Mouse (Mus musculus): ENCODE measurements around the gene Nudt19. TPM values are rescaled to one million over a fixed set of nuclear protein-coding genes. Genes with fewer than 3 reads are reported as not detected.
A peak's percentile ranks its signal among the peaks of the same experiment; 100 is the strongest.
"Not testable (repeated sequence)": the region's sequence is repeated elsewhere in the genome, so short reads cannot be mapped to it uniquely, and the experiment has no call there.

Gene Nudt19
- polyA plus RNA-seq, 1 experiment: 53.6 TPM

DNA sequence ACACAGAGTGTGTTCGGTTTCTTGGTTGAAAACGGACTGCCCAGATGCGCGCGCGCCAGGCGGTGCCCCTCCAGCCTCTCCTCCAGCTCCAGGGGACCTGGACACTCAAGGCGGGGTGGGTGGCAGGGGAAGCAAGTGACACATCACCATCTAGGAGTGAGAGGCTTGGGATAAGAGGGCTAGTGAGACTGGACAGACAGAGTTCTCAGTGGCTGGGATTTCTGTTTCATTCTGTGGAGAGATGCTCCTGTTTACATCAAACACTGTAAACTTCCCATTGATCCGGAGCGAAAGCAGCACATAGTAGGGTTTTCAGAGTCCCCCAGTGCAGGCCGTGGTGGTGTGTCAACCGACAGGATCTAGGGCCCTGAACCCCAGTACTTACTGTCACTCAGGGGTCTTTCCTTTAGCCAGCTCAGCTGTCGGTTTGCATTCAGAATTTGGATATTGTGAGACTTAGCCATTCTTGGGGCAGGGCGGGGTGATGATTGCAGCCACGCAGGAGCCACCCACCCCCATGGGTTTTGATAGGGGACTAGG is 30.9 kb upstream of the Nudt19 start:
- Histone ChIP-seq H3K27ac (ENCODE audit: insufficient read depth, low read length) (no peak overlapping the region), H3K4me3 (ENCODE audit: insufficient read depth, low read length) (peak overlapping the region; percentile 81), H3K4me1 (ENCODE audit: control insufficient read depth, insufficient read depth, low read length) (peaks cover 22% of the 10 kb centered on the region)
- TF ChIP-seq CTCF (IDR thresholded peaks at IDR 0.05; ENCODE audit: borderline replicate concordance, insufficient read depth, low read length): no peak
- no peak for TF ChIP-seq POLR2A (IDR thresholded peaks at IDR 0.05; ENCODE audit: low read depth, low read length)

DNA sequence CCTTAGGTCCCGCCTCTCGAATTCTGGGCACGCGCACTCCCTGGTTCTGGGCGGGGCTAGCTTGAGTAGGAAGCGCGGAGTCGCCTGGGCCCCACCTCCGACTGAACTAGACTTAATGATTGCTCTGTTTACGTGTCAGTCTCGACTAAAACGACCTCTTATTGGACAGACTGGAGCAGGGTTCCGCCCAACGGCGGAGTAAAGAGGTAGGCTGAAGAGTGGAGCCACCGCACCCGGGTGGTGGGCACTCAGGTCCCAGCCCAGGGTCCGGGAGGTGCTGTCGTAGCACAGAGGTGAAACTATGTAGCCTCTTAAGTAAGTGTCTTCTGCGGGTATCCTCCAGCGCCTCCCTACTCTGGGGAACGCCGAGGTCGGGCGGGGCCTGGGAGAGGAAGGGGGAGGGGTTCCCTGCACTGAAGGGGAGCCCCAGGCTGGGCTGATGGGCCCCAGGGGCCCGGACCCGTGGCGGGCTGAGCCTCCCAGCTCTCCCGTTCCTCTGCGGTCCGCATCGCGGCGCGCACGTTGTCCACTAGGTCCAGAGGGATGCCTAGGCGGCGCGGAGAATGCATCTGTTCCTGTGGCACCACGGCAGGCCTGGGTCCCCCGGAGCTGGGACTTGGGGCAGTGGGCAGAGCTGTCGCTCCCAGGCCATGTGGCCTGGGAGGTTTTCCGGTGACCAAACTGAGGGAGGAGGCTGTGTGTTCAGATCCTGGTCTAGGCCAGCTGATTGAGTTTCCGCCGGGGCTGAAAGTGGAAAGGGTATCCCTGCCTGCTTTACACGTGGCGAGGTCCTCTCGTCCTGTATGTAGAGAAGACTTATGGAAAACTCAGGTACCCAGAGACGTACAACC is 30.2 kb upstream of the Nudt19 start, which contains the start of gene Ankrd27:
Gene Ankrd27, plus strand, starts transcription at position 190 of the 851 bp plus-strand sequence.
- H3K4me3 ChIP-seq (ENCODE audit: insufficient read depth, low read length): peak within 1 kb of the TSS; percentile 81

DNA sequence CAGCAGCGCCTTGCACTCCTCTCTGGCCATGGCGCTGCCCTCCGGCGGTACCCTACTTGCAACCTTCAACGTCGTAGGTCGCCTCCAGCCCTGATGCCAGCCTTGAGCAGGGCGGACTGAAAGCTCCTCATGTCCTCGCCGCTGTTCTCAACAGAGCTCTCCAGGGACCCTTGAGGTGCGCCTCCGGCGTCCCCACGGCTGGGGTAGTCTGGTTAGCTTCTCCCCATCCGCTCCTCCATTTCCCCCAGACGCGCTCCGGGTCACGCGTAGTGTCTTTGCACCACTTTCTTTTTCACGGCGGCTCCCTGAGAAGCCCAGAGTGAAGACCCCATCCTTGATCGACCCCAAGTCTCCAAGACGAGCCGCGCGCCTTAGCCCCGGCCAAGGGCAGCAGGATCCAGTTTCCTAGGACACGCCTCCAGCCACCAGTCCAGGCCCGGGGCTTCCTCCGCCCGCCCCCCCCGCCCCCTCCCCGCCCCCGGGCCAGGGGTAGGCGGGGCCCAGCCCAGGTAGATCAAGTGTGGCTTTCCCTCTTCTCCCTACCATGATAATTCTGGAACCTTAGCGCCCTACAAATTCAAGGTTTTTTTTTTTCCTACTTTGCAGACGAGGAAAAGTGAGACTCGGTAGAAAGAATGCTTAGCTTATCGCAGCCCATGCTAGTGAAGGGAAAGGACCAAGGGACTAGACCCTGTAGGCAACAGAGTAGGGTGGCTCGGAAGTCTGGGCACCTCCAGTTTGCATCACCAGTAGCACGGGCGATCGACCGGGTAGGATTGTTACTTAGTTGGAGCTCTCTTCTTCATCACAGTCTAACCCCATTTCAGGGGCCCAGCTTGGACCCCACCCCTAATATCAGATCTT is 29.3 kb upstream of the Nudt19 start, which contains the start of gene Rgs9bp:
Gene Rgs9bp, minus strand, starts transcription at position 392 of the 864 bp plus-strand sequence.
- no peak; the same call in 1 of the 2 replicates for TF ChIP-seq POLR2A (IDR thresholded peaks at IDR 0.05; ENCODE audit: low read depth, low read length)
- TF ChIP-seq CTCF (IDR thresholded peaks at IDR 0.05; ENCODE audit: borderline replicate concordance, insufficient read depth, low read length): no peak
- peak within 1 kb of the TSS; percentile 81 for H3K4me3 ChIP-seq (ENCODE audit: insufficient read depth, low read length)
- peaks cover 22% of the 10 kb centered on the region for H3K4me1 ChIP-seq (ENCODE audit: control insufficient read depth, insufficient read depth, low read length)
- peak within 1 kb of the TSS; percentile 3; the same call in 1 of the 2 replicates for H3K27ac ChIP-seq (ENCODE audit: insufficient read depth, low read length)

More for the DNA sequence above, 30.2 kb upstream of the Nudt19 start, which contains the start of gene Ankrd27:
- Histone ChIP-seq H3K4me1 (ENCODE audit: control insufficient read depth, insufficient read depth, low read length) (peaks cover 22% of the 10 kb centered on the region), H3K27ac (ENCODE audit: insufficient read depth, low read length) (peak within 1 kb of the TSS; percentile 3; the same call in 1 of the 2 replicates)
- TF ChIP-seq CTCF (IDR thresholded peaks at IDR 0.05; ENCODE audit: borderline replicate concordance, insufficient read depth, low read length) (no peak), POLR2A (IDR thresholded peaks at IDR 0.05; ENCODE audit: low read depth, low read length) (peak; percentile 97)

DNA sequence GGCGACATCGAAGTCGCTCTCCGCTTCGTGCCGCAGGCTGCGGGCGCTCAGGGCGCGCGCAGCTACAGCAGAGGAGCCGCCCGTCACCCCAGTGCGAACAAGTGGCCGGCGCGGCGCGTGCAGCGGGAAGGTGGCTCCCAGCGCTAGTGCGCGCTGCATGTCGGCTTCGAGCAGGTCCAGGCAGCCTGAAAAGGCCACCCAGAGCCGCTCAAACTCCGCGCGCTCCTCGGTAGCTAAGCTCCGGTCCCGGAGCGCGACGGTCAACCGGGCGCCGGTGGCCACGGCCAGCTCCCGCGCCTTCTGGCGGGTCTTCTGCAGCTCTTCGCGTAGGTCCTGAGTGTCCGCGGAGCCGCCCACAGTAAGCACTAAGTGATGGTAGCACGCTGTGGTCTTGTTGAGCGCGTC is 28.7 kb upstream of the Nudt19 start:
- Histone ChIP-seq H3K4me1 (ENCODE audit: control insufficient read depth, insufficient read depth, low read length) (peaks cover 20% of the 10 kb centered on the region; the same call in 1 of the 2 replicates), H3K27ac (ENCODE audit: insufficient read depth, low read length) (no peak overlapping the region), H3K4me3 (ENCODE audit: insufficient read depth, low read length) (peak overlapping the region; percentile 69)

DNA sequence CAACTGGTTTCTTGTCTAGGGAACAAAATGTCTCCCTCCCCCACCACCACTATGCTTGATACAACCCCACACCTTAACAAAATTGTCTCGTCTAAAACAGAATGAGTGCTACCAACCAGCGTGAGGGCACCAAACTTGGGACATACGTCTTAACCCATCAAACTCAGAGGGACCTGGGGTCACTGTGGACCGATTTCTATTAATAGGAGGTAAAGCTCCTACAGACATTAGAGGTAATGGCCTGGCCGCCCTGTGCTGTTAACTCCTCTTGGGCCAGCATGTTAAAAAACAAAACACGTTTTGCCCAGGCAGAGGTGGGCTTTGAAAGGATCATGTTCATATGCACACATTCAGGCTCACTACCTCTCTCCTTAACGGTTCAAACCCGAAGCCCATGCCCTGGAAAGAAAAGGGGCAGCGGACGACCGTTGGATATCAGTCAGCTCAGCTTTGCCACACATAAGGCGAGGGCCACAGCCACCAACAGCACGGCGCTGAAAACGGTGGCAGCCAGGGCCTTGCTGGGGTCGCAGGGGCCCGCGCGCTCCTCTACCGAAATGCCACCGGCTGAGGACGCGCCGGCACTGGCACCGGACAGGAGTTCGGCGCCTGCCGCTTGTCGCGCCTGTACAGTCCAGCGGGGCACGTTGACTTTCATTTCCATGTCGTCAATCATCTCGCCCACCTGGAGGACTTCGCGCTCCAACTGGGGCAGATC is 28.1 kb upstream of the Nudt19 start:
- no peak for TF ChIP-seq CTCF (IDR thresholded peaks at IDR 0.05; ENCODE audit: borderline replicate concordance, insufficient read depth, low read length)
- TF ChIP-seq POLR2A (IDR thresholded peaks at IDR 0.05; ENCODE audit: low read depth, low read length): no peak
- Histone ChIP-seq H3K4me1 (ENCODE audit: control insufficient read depth, insufficient read depth, low read length) (peaks cover 18% of the 10 kb centered on the region; the same call in 1 of the 2 replicates), H3K4me3 (ENCODE audit: insufficient read depth, low read length) (peak overlapping the region; percentile 69), H3K27ac (ENCODE audit: insufficient read depth, low read length) (no peak overlapping the region)

More for the DNA sequence above, 28.7 kb upstream of the Nudt19 start:
- TF ChIP-seq POLR2A (IDR thresholded peaks at IDR 0.05; ENCODE audit: low read depth, low read length) (no peak), CTCF (IDR thresholded peaks at IDR 0.05; ENCODE audit: borderline replicate concordance, insufficient read depth, low read length) (no peak)

DNA sequence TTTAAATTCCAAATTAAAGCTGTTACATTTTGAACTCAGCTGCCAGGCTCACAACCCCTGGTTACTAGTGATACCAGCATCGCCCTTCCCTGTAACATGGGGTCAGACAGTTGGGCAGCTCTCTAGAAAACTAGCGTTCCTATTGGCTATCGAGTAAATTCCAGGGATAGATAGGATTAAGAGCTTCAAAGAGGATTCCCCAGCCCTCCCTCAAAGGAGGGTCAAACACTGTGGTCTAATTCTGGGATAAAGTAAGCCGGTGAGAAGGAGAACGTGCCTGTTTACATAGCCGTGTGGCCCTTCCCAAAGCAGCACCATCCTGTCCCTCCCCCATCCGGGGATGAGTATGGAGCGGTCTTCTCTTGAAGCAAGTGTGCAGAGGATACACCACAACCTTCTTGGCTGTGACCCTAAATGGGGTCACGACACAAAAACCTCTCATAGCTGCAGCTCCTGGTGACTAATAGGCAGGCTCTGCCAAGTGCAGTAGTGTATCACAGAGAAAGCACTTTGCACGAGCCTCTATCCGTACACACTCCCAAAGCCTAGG is 27.4 kb upstream of the Nudt19 start:
- TF ChIP-seq POLR2A (IDR thresholded peaks at IDR 0.05; ENCODE audit: low read depth, low read length) (no peak), CTCF (IDR thresholded peaks at IDR 0.05; ENCODE audit: borderline replicate concordance, insufficient read depth, low read length) (no peak)
- Histone ChIP-seq H3K4me3 (ENCODE audit: insufficient read depth, low read length) (no peak overlapping the region), H3K27ac (ENCODE audit: insufficient read depth, low read length) (no peak overlapping the region), H3K4me1 (ENCODE audit: control insufficient read depth, insufficient read depth, low read length) (peaks cover 13% of the 10 kb centered on the region; the same call in 1 of the 2 replicates)

DNA sequence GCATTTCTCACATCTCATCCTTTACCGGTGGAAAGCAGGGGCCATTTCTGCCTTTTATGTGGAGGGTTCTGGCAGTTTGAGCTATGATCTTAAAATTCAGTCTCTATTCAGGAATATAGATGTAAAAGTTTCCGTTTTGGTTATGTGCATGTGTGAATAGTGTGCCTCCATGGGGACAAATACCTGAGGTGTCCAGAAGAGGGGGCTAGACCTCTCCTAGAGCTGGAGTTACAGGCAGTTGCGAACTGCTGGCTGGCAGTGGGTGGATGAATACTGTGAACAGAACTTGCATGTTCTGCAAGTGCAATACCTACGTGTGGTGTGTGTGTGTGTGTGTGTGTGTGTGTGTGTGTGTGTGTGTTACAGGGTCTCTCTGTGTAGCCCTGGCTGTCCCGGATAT is 26.6 kb upstream of the Nudt19 start:
- H3K27ac ChIP-seq (ENCODE audit: insufficient read depth, low read length): no peak overlapping the region
- H3K4me3 ChIP-seq (ENCODE audit: insufficient read depth, low read length): no peak overlapping the region
- H3K4me1 ChIP-seq (ENCODE audit: control insufficient read depth, insufficient read depth, low read length): peaks cover 13% of the 10 kb centered on the region; the same call in 1 of the 2 replicates
- TF ChIP-seq CTCF (IDR thresholded peaks at IDR 0.05; ENCODE audit: borderline replicate concordance, insufficient read depth, low read length): no peak
- no peak for TF ChIP-seq POLR2A (IDR thresholded peaks at IDR 0.05; ENCODE audit: low read depth, low read length)

DNA sequence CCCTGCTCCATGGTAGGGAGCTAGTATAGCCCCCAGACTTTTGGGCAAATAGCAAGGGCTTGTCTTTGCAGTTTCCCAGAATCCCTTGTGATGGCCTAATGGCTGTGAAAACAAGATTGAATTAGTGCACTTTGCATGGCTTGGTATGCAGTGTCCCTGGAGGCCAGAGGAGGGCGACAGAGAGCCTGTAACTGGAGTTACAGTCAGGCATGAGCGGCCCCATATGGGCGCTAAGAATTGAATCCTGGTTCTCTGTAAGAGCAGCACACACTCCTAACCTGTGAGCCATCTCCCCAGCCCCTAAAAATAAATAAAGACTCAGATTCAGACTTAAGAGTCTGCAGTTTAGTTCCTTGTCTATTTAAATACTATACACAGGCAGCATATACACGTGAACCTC is 23.7 kb upstream of the Nudt19 start:
- no peak overlapping the region for H3K4me3 ChIP-seq (ENCODE audit: insufficient read depth, low read length)
- TF ChIP-seq CTCF (IDR thresholded peaks at IDR 0.05; ENCODE audit: borderline replicate concordance, insufficient read depth, low read length) (peak; percentile 62; the same call in 1 of the 2 replicates), POLR2A (IDR thresholded peaks at IDR 0.05; ENCODE audit: low read depth, low read length) (no peak)
- H3K27ac ChIP-seq (ENCODE audit: insufficient read depth, low read length): no peak overlapping the region
- peaks cover 11% of the 10 kb centered on the region; the same call in 1 of the 2 replicates for H3K4me1 ChIP-seq (ENCODE audit: control insufficient read depth, insufficient read depth, low read length)

DNA sequence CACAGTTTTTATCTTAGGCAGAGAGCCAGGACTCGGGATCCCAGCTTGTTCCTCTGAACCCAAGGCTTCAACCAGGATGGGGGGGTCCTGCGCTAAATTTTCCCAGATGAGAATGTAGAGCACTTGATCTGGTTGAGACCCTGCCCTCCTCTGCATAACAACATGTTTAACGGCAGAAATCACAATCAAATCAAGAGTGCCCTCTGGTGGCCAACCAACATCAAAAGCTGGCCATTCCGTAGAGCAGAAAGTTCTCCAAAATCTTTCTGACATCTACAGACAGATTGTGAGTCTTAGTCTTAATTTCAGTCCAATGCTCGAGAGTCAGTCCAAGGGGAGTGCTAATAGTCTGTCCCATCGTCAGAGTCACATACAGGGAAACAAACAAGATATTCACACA is 14.8 kb upstream of the Nudt19 start:
- not testable (repeated sequence) for H3K27ac ChIP-seq (ENCODE audit: insufficient read depth, low read length); H3K4me3 ChIP-seq (ENCODE audit: insufficient read depth, low read length); H3K4me1 ChIP-seq (ENCODE audit: control insufficient read depth, insufficient read depth, low read length)

DNA sequence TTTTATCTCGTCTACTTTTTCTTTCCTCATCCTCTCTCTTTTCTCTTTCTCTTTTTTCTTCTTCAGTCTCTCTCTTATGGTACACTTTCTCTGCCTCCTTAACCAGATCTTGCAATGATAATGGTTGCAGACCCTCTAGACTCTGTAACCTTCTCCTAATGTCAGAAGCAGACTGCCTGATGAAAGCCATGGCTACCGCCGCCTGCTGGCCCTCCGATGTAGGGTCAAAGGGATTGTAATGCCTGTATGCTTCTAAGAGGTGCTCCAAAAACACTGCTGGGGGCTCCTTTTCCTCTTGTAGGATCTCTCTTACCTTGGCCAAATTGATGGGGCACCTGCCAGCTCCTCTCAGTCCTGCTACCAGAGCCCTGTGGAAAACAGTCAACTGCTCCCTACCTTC is 13.6 kb upstream of the Nudt19 start:
- H3K4me3 ChIP-seq (ENCODE audit: insufficient read depth, low read length); H3K4me1 ChIP-seq (ENCODE audit: control insufficient read depth, insufficient read depth, low read length); H3K27ac ChIP-seq (ENCODE audit: insufficient read depth, low read length): not testable (repeated sequence)

DNA sequence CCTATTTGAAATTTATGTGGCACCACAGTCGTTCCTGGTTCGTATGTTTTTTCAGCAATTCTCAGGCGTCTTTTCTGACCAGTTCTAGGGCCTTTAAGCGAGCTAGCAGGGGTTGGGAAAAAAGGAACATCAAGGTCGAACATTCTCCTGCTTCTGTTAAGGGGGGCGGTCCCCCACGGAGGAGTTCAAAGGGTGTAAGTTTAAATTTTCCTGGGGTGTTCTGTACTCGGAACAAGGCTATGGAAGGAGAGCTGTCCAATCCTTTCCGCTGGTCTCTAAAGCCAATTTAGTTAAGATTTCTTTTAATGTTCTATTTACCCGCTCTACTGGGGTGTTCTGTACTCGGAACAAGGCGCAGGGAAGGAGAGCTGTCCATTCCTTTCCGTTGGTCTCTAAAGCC is 9.9 kb upstream of the Nudt19 start:
- H3K4me3 ChIP-seq (ENCODE audit: insufficient read depth, low read length); H3K27ac ChIP-seq (ENCODE audit: insufficient read depth, low read length); H3K4me1 ChIP-seq (ENCODE audit: control insufficient read depth, insufficient read depth, low read length): not testable (repeated sequence)

DNA sequence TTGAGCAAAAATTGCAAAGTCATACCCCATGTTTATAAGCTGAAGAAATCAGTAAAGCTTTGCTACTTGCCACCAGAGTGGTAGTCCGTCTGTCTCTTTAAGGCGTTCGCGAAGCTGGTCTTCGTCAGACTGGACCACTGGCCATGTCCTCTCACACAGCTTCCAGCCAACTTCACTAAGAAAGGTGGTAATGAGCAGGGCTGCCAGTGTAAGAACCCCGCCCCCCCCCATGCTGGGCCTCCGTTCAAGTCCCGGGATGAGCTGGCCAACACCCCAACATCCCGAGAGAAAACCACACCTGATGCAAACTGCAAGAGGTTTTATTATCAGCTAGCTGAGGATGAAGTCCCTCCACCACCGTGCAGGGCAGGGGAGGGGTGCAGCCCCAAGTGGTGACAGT is 8.8 kb upstream of the Nudt19 start:
- H3K4me1 ChIP-seq (ENCODE audit: control insufficient read depth, insufficient read depth, low read length): not testable (repeated sequence)

More for the DNA sequence above, 8.8 kb upstream of the Nudt19 start:
- not testable (repeated sequence) for H3K4me3 ChIP-seq (ENCODE audit: insufficient read depth, low read length); H3K27ac ChIP-seq (ENCODE audit: insufficient read depth, low read length)

Data from embryonic fibroblast, embryonic 13.5 days (primary cell).